Mouse (Mus musculus): ENCODE measurements around the gene Fgfr3. TPM values are rescaled to one million over a fixed set of nuclear protein-coding genes. Genes with fewer than 3 reads are reported as not detected.

Gene Fgfr3
- polyA plus RNA-seq, 1 experiment, result 2.7 TPM

- H3K79me2 ChIP-seq (ENCODE audit: control insufficient read depth, insufficient read depth), result no peaks in the 10 kb centered on the region
- no peaks in the 10 kb centered on the region for H3K36me3 ChIP-seq (ENCODE audit: control insufficient read depth, insufficient read depth)
- no peak overlapping the region for H3K4me3 ChIP-seq
- H3K27me3 ChIP-seq (ENCODE audit: control insufficient read depth, insufficient read depth, insufficient read length), result peaks cover 68% of the 10 kb centered on the region
- no peak overlapping the region for H3K4me2 ChIP-seq (ENCODE audit: low read depth)
- no peak overlapping the region for H3ac ChIP-seq (ENCODE audit: control insufficient read depth, insufficient read length)
- TF ChIP-seq TCF3 (IDR thresholded peaks at IDR 0.05; ENCODE audit: insufficient read length, low read depth) (no peak), E2F4 (IDR thresholded peaks at IDR 0.05; ENCODE audit: insufficient read depth) (no peak), REST (IDR thresholded peaks at IDR 0.05; ENCODE audit: insufficient read depth, insufficient read length) (no peak), CEBPB (IDR thresholded peaks at IDR 0.05; ENCODE audit: insufficient read depth, poor library complexity, severe bottlenecking) (no peak), POLR2AphosphoS2 (IDR thresholded peaks at IDR 0.05; ENCODE audit: insufficient read length, low read depth) (no peak), MYOD1 (IDR thresholded peaks at IDR 0.05; ENCODE audit: control insufficient read depth in 1 of 3, insufficient read length in 2 of 3, low read depth in 2 of 3) (no peak)
Measured at GRCm38 (mm10) chr5:33701832-33702231, 19.6 kb upstream of the Fgfr3 start.

DNA sequence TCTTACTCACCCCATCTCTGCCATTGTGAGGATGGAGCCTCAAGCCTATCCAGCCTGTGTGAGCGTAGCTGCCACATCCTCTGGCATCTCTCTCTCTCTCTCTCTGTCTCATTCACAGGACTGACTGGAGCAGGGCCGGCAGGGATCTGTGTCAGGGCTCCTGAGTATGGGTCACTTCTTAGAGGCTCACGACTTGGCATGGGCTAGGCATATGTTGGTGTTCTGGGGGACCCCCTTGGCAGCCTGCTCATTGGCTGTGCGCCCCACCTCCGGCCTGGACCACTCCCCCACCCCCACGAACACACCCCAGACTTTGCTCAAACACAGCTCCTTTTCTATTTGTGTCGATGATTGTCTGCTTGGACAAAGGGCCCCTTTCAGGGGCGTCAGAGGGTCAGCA is 17.5 kb upstream of the Fgfr3 start:
- H3K27me3 ChIP-seq (ENCODE audit: control insufficient read depth, insufficient read depth, insufficient read length), result peaks cover 74% of the 10 kb centered on the region
- H3K4me3 ChIP-seq, result no peak overlapping the region
- TF ChIP-seq MYOG (IDR thresholded peaks at IDR 0.05; ENCODE audit: control insufficient read depth in 1 of 3, insufficient read depth in 1 of 3, insufficient read length in 2 of 3, low read depth in 2 of 3) (no peak), SRF (IDR thresholded peaks at IDR 0.05; ENCODE audit: control insufficient read depth, insufficient read length, low read depth) (no peak), MYOD1 (IDR thresholded peaks at IDR 0.05; ENCODE audit: control insufficient read depth in 1 of 3, insufficient read length in 2 of 3, low read depth in 2 of 3) (no peak), CEBPB (IDR thresholded peaks at IDR 0.05; ENCODE audit: insufficient read depth, poor library complexity, severe bottlenecking) (no peak), TCF12 (IDR thresholded peaks at IDR 0.05; ENCODE audit: insufficient read depth, poor library complexity, severe bottlenecking) (no peak), USF1 (IDR thresholded peaks at IDR 0.05; ENCODE audit: low read depth) (no peak), E2F4 (IDR thresholded peaks at IDR 0.05; ENCODE audit: insufficient read depth) (no peak)
- no peaks in the 10 kb centered on the region for H3K36me3 ChIP-seq (ENCODE audit: control insufficient read depth, insufficient read depth)
- H3ac ChIP-seq (ENCODE audit: control insufficient read depth, insufficient read length), result no peak overlapping the region
- no peaks in the 10 kb centered on the region for H3K79me2 ChIP-seq (ENCODE audit: control insufficient read depth, insufficient read depth)
- no peak overlapping the region for H3K4me2 ChIP-seq (ENCODE audit: low read depth)

DNA sequence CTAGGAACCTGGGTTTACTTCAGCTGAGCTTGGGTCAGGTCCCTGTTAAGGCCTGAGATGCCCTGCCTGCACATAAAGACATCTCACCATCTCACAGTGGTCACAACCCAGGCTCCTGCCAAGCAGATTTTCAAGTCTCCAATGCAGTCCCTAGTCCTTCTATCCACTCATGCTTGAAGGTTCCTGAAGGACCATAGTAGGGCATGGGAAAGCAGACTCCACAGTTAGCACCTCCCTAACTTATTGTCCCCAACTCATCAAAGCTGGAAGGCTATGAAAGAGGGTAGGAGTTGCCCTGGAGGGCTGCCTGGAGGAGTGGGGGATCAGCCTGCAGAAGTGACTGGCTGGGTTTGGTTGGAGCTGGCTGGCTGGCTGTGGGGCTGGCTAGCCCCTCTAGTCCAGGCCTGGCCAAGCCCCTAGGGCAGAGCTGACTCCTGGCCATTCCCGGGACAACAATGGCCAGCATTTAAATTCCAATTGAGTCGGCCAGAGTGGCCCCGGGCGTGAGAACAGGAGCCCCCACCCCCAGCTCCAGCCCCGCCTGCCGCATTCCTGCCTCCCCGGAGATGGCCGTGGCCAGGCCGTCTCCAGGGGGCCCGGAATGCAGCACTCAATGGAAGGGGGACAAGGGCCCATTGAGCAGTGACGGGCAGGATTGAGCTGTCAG is 16.4 kb upstream of the Fgfr3 start:
- H3K4me2 ChIP-seq (ENCODE audit: low read depth), result no peak overlapping the region
- TF ChIP-seq POLR2AphosphoS2 (IDR thresholded peaks at IDR 0.05; ENCODE audit: insufficient read length, low read depth), result no peak
- no peak for TF ChIP-seq POLR2A (IDR thresholded peaks at IDR 0.05; ENCODE audit: insufficient read length, low read depth)
- no peak for TF ChIP-seq REST (IDR thresholded peaks at IDR 0.05; ENCODE audit: insufficient read depth, insufficient read length)
- TF ChIP-seq MAX (IDR thresholded peaks at IDR 0.05; ENCODE audit: low read depth), result no peak
- no peak for TF ChIP-seq TCF3 (IDR thresholded peaks at IDR 0.05; ENCODE audit: insufficient read length, low read depth)
- no peak for TF ChIP-seq E2F4 (IDR thresholded peaks at IDR 0.05; ENCODE audit: insufficient read depth)
- no peak for TF ChIP-seq SRF (IDR thresholded peaks at IDR 0.05; ENCODE audit: control insufficient read depth, insufficient read length, low read depth)
- no peak for TF ChIP-seq CEBPB (IDR thresholded peaks at IDR 0.05; ENCODE audit: insufficient read depth, poor library complexity, severe bottlenecking)
- no peak for TF ChIP-seq USF1 (IDR thresholded peaks at IDR 0.05; ENCODE audit: low read depth)
- TF ChIP-seq MYOD1 (IDR thresholded peaks at IDR 0.05; ENCODE audit: control insufficient read depth in 1 of 3, insufficient read length in 2 of 3, low read depth in 2 of 3), result no peak
- TF ChIP-seq TCF12 (IDR thresholded peaks at IDR 0.05; ENCODE audit: insufficient read depth, poor library complexity, severe bottlenecking), result no peak
- no peak for TF ChIP-seq MYOG (IDR thresholded peaks at IDR 0.05; ENCODE audit: control insufficient read depth in 1 of 3, insufficient read depth in 1 of 3, insufficient read length in 2 of 3, low read depth in 2 of 3)
- no peak overlapping the region for H3K4me3 ChIP-seq
- no peaks in the 10 kb centered on the region for H3K36me3 ChIP-seq (ENCODE audit: control insufficient read depth, insufficient read depth)
- H3K79me2 ChIP-seq (ENCODE audit: control insufficient read depth, insufficient read depth), result no peaks in the 10 kb centered on the region
- peaks cover 68% of the 10 kb centered on the region for H3K27me3 ChIP-seq (ENCODE audit: control insufficient read depth, insufficient read depth, insufficient read length)
- no peak overlapping the region for H3ac ChIP-seq (ENCODE audit: control insufficient read depth, insufficient read length)

GRCm38 (mm10) chr5:33705612-33706349 is 15.7 kb upstream of the Fgfr3 start:
- Histone ChIP-seq H3ac (ENCODE audit: control insufficient read depth, insufficient read length) (no peak overlapping the region), H3K4me3 (no peak overlapping the region), H3K79me2 (ENCODE audit: control insufficient read depth, insufficient read depth) (no peaks in the 10 kb centered on the region), H3K36me3 (ENCODE audit: control insufficient read depth, insufficient read depth) (no peaks in the 10 kb centered on the region), H3K27me3 (ENCODE audit: control insufficient read depth, insufficient read depth, insufficient read length) (peaks cover 67% of the 10 kb centered on the region), H3K4me2 (ENCODE audit: low read depth) (no peak overlapping the region)
- TF ChIP-seq POLR2A (IDR thresholded peaks at IDR 0.05; ENCODE audit: insufficient read length, low read depth) (no peak), E2F4 (IDR thresholded peaks at IDR 0.05; ENCODE audit: insufficient read depth) (no peak), MAX (IDR thresholded peaks at IDR 0.05; ENCODE audit: low read depth) (no peak), SRF (IDR thresholded peaks at IDR 0.05; ENCODE audit: control insufficient read depth, insufficient read length, low read depth) (no peak), USF1 (IDR thresholded peaks at IDR 0.05; ENCODE audit: low read depth) (no peak), TCF12 (IDR thresholded peaks at IDR 0.05; ENCODE audit: insufficient read depth, poor library complexity, severe bottlenecking) (no peak), CEBPB (IDR thresholded peaks at IDR 0.05; ENCODE audit: insufficient read depth, poor library complexity, severe bottlenecking) (no peak), POLR2AphosphoS2 (IDR thresholded peaks at IDR 0.05; ENCODE audit: insufficient read length, low read depth) (no peak), REST (IDR thresholded peaks at IDR 0.05; ENCODE audit: insufficient read depth, insufficient read length) (no peak), MYOD1 (IDR thresholded peaks at IDR 0.05; ENCODE audit: control insufficient read depth in 1 of 3, insufficient read length in 2 of 3, low read depth in 2 of 3) (no peak), MYOG (IDR thresholded peaks at IDR 0.05; ENCODE audit: control insufficient read depth in 1 of 3, insufficient read depth in 1 of 3, insufficient read length in 2 of 3, low read depth in 2 of 3) (no peak), TCF3 (IDR thresholded peaks at IDR 0.05; ENCODE audit: insufficient read length, low read depth) (no peak)

All from myocyte (in vitro differentiated cells).